Comparison of ENCODE assay signal across 8 mouse cellular contexts in the genomic region with DNA sequence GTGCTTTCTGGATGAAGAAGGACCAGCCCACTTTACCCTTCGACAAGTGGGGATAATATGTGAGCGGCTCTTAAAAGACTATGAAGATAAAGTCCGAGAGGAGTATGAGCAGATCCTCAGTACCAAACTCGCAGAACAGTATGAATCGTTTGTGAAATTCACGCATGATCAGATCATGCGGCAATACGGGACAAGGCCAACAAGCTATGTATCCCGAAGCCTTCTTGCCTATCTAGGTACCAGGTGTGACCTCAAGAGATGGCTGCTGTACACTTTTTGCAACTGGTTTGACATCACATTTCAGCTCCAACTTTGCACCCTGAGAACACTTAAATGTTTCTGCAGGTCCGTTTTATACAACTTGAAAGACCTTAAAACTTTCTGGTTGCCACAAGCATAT. TPM values are rescaled to one million over a fixed set of nuclear protein-coding genes. Genes with fewer than 3 reads are reported as not detected.
DNase-seq lines count a peak whose midpoint lies in the region; ATAC-seq and TF ChIP-seq lines count a peak whose summit lies in the region.
"Not testable (repeated sequence)": the region's sequence is repeated elsewhere in the genome, so short reads cannot be mapped to it uniquely, and the experiment has no call there.

No protein-coding gene starts in this region.

- not testable (repeated sequence) for TF ChIP-seq CTCF in kidney, postnatal 0 days (IDR thresholded peaks at IDR 0.05; ENCODE audit: low read depth)

- 14% methylated on average over 10 of the region's 10 CpGs for WGBS in embryonic facial prominence, embryonic 10.5 days
- WGBS in forebrain, embryonic 13.5 days, result 8% methylated on average over 10 of the region's 10 CpGs
- WGBS in heart, embryonic 15.5 days, result 15% methylated on average over 10 of the region's 10 CpGs
- 12% methylated on average over 10 of the region's 10 CpGs for WGBS in hindbrain, embryonic 16.5 days
- WGBS in kidney, postnatal 0 days, result 12% methylated on average over 10 of the region's 10 CpGs
- 16% methylated on average over 10 of the region's 10 CpGs for WGBS in liver, embryonic 13.5 days (ENCODE audit: insufficient replicate concordance)
- WGBS in midbrain, embryonic 14.5 days, result 15% methylated on average over 10 of the region's 10 CpGs
- WGBS in stomach, embryonic 14.5 days, result 12% methylated on average over 10 of the region's 10 CpGs

- H3K4me3 ChIP-seq in embryonic facial prominence, embryonic 10.5 days, result peak overlapping the region; percentile 56
- H3K4me3 ChIP-seq in forebrain, embryonic 13.5 days, result peak overlapping the region; percentile 35
- H3K4me3 ChIP-seq in heart, embryonic 15.5 days, result peak overlapping the region; percentile 48
- H3K4me3 ChIP-seq in hindbrain, embryonic 16.5 days (ENCODE audit: low read length), result peak overlapping the region; percentile 38; the same call in 1 of the 2 replicates
- H3K4me3 ChIP-seq in kidney, postnatal 0 days (replicated peaks; ENCODE audit: low read depth, low read length); midbrain, embryonic 14.5 days (replicated peaks; ENCODE audit: low read depth, low read length): not testable (repeated sequence)
- H3K4me3 ChIP-seq in liver, embryonic 13.5 days (replicated peaks), result peak overlapping the region; percentile 29; the same call in 1 of the 2 replicates
- peak overlapping the region; percentile 26; the same call in 1 of the 2 replicates for H3K4me3 ChIP-seq in stomach, embryonic 14.5 days (ENCODE audit: low read depth, low read length)

- not testable (repeated sequence) for ATAC-seq in forebrain, embryonic 13.5 days; heart, embryonic 15.5 days (replicated peaks; ENCODE audit: insufficient number of reproducible peaks, insufficient read depth, low FRiP score, low read depth); hindbrain, embryonic 16.5 days; kidney, postnatal 0 days (replicated peaks; ENCODE audit: low FRiP score, low read depth); liver, embryonic 13.5 days (ENCODE audit: low read depth); midbrain, embryonic 14.5 days (ENCODE audit: low FRiP score, low TSS enrichment); stomach, embryonic 14.5 days (ENCODE audit: insufficient number of reproducible peaks, insufficient read depth, low FRiP score, low read depth)

- H3K27ac ChIP-seq in embryonic facial prominence, embryonic 10.5 days (replicated peaks); forebrain, embryonic 13.5 days; heart, embryonic 15.5 days; hindbrain, embryonic 16.5 days (ENCODE audit: low read depth, low read length); kidney, postnatal 0 days; liver, embryonic 13.5 days; midbrain, embryonic 14.5 days (replicated peaks; ENCODE audit: low read depth, low read length); stomach, embryonic 14.5 days (ENCODE audit: low read length): not testable (repeated sequence)

- not testable (repeated sequence) for H3K36me3 ChIP-seq in embryonic facial prominence, embryonic 10.5 days (replicated peaks); forebrain, embryonic 13.5 days (ENCODE audit: poor library complexity, severe bottlenecking); heart, embryonic 15.5 days; hindbrain, embryonic 16.5 days (ENCODE audit: control insufficient read depth, insufficient read depth, low read length); kidney, postnatal 0 days (ENCODE audit: insufficient read depth, low read length); liver, embryonic 13.5 days; midbrain, embryonic 14.5 days (ENCODE audit: control insufficient read depth, insufficient read depth, low read length); stomach, embryonic 14.5 days (ENCODE audit: control insufficient read depth, insufficient read depth, low read length)

- DNase-seq in embryonic facial prominence, embryonic 10.5 days (ENCODE audit: low spot score); kidney, postnatal 0 days (ENCODE audit: low spot score); liver, embryonic 13.5 days; midbrain, embryonic 14.5 days: not testable (repeated sequence)

- not testable (repeated sequence) for H3K9ac ChIP-seq in forebrain, embryonic 13.5 days; heart, embryonic 15.5 days; hindbrain, embryonic 16.5 days (ENCODE audit: low read depth, low read length); kidney, postnatal 0 days (ENCODE audit: low read depth, low read length); liver, embryonic 13.5 days; midbrain, embryonic 14.5 days (replicated peaks; ENCODE audit: low read length); stomach, embryonic 14.5 days (replicated peaks; ENCODE audit: low read depth, low read length)

- H3K27me3 ChIP-seq in embryonic facial prominence, embryonic 10.5 days (replicated peaks; ENCODE audit: low read depth, poor library complexity, severe bottlenecking), result peaks cover 57% of the 10 kb centered on the region
- peaks cover 36% of the 10 kb centered on the region for H3K27me3 ChIP-seq in forebrain, embryonic 13.5 days
- H3K27me3 ChIP-seq in heart, embryonic 15.5 days, result peaks cover 40% of the 10 kb centered on the region
- peaks cover 11% of the 10 kb centered on the region for H3K27me3 ChIP-seq in hindbrain, embryonic 16.5 days (replicated peaks; ENCODE audit: control insufficient read depth, insufficient read depth, low read length)
- not testable (repeated sequence) for H3K27me3 ChIP-seq in kidney, postnatal 0 days (ENCODE audit: insufficient read depth, low read length); midbrain, embryonic 14.5 days (ENCODE audit: control insufficient read depth, insufficient read depth, low read length); stomach, embryonic 14.5 days (ENCODE audit: control insufficient read depth, insufficient read depth, low read length)
- H3K27me3 ChIP-seq in liver, embryonic 13.5 days, result peaks cover 44% of the 10 kb centered on the region

- peak overlapping the region; percentile 63 for H3K4me2 ChIP-seq in forebrain, embryonic 13.5 days
- H3K4me2 ChIP-seq in heart, embryonic 15.5 days, result peak overlapping the region; percentile 75
- H3K4me2 ChIP-seq in hindbrain, embryonic 16.5 days (ENCODE audit: low read length), result peak overlapping the region; percentile 61
- H3K4me2 ChIP-seq in kidney, postnatal 0 days (ENCODE audit: low read length), result peak overlapping the region; percentile 57
- peak overlapping the region; percentile 41 for H3K4me2 ChIP-seq in liver, embryonic 13.5 days
- peak overlapping the region; percentile 52; the same call in 1 of the 2 replicates for H3K4me2 ChIP-seq in midbrain, embryonic 14.5 days (ENCODE audit: low read length)
- peak overlapping the region; percentile 49 for H3K4me2 ChIP-seq in stomach, embryonic 14.5 days (replicated peaks; ENCODE audit: low read depth, low read length)

- not testable (repeated sequence) for H3K9me3 ChIP-seq in embryonic facial prominence, embryonic 10.5 days; forebrain, embryonic 13.5 days (replicated peaks); heart, embryonic 15.5 days (replicated peaks); hindbrain, embryonic 16.5 days (ENCODE audit: control insufficient read depth, low read length); kidney, postnatal 0 days (replicated peaks; ENCODE audit: low read length); liver, embryonic 13.5 days (replicated peaks); midbrain, embryonic 14.5 days (ENCODE audit: control insufficient read depth, low read length); stomach, embryonic 14.5 days (ENCODE audit: control insufficient read depth, low read depth, low read length)

- not testable (repeated sequence) for H3K4me1 ChIP-seq in embryonic facial prominence, embryonic 10.5 days; forebrain, embryonic 13.5 days; heart, embryonic 15.5 days (replicated peaks); hindbrain, embryonic 16.5 days (ENCODE audit: control insufficient read depth, insufficient read depth, low read depth, low read length); kidney, postnatal 0 days (replicated peaks; ENCODE audit: insufficient read depth, low read length); liver, embryonic 13.5 days (replicated peaks); midbrain, embryonic 14.5 days (ENCODE audit: control insufficient read depth, insufficient read depth, low read length); stomach, embryonic 14.5 days (ENCODE audit: control insufficient read depth, insufficient read depth, low read length)

RNA-seq across cellular contexts. Expression of a gene that starts 10.6 kb away (rescaled TPM):
- polyA plus RNA-seq in embryonic facial prominence, embryonic 10.5 days (2016; fragmentation: Nextera tagmentation; extraction: Ambion mirVana), result not detected in 2 replicates
- polyA plus RNA-seq in forebrain, embryonic 13.5 days (2015; fragmentation: Nextera tagmentation; extraction: Ambion mirVana), result not detected in 2 replicates
- 0.36 TPM in 1 of 2 replicates, not detected in the other for polyA plus RNA-seq in heart, embryonic 15.5 days (2015; fragmentation: Nextera tagmentation; extraction: Ambion mirVana)
- polyA plus RNA-seq in hindbrain, embryonic 16.5 days (2015; fragmentation: Nextera tagmentation; extraction: Ambion mirVana), result not detected in 2 replicates
- not detected in 2 replicates for polyA plus RNA-seq in kidney, postnatal 0 days (2015; fragmentation: Nextera tagmentation; extraction: Ambion mirVana)
- polyA plus RNA-seq in liver, embryonic 13.5 days (2015; fragmentation: Nextera tagmentation; extraction: Ambion mirVana), result not detected in 2 replicates
- not detected in 2 replicates for polyA plus RNA-seq in midbrain, embryonic 14.5 days (2014; fragmentation: Nextera tagmentation; extraction: Ambion mirVana)
- polyA plus RNA-seq in stomach, embryonic 14.5 days (2014; fragmentation: Nextera tagmentation; extraction: Ambion mirVana), result not detected in 2 replicates

RNA-seq across cellular contexts. Expression of a gene that starts 11.1 kb away (rescaled TPM):
- polyA plus RNA-seq in embryonic facial prominence, embryonic 10.5 days (2016; fragmentation: Nextera tagmentation; extraction: Ambion mirVana), result 0.11 TPM in 1 of 2 replicates, not detected in the other
- polyA plus RNA-seq in forebrain, embryonic 13.5 days (2015; fragmentation: Nextera tagmentation; extraction: Ambion mirVana), result not detected in 2 replicates
- polyA plus RNA-seq in heart, embryonic 15.5 days (2015; fragmentation: Nextera tagmentation; extraction: Ambion mirVana), result 0.84 and 1.8 TPM in 2 replicates
- not detected in 2 replicates for polyA plus RNA-seq in hindbrain, embryonic 16.5 days (2015; fragmentation: Nextera tagmentation; extraction: Ambion mirVana)
- not detected in 2 replicates for polyA plus RNA-seq in kidney, postnatal 0 days (2015; fragmentation: Nextera tagmentation; extraction: Ambion mirVana)
- polyA plus RNA-seq in liver, embryonic 13.5 days (2015; fragmentation: Nextera tagmentation; extraction: Ambion mirVana), result not detected in 2 replicates
- not detected in 2 replicates for polyA plus RNA-seq in midbrain, embryonic 14.5 days (2014; fragmentation: Nextera tagmentation; extraction: Ambion mirVana)
- 2.0 and 3.0 TPM in 2 replicates for polyA plus RNA-seq in stomach, embryonic 14.5 days (2014; fragmentation: Nextera tagmentation; extraction: Ambion mirVana)

RNA-seq across cellular contexts. Expression of a gene that starts 50.2 kb away (rescaled TPM):
- not detected in 2 replicates for polyA plus RNA-seq in embryonic facial prominence, embryonic 10.5 days (2016; fragmentation: Nextera tagmentation; extraction: Ambion mirVana)
- not detected in 2 replicates for polyA plus RNA-seq in forebrain, embryonic 13.5 days (2015; fragmentation: Nextera tagmentation; extraction: Ambion mirVana)
- polyA plus RNA-seq in heart, embryonic 15.5 days (2015; fragmentation: Nextera tagmentation; extraction: Ambion mirVana), result not detected in 2 replicates
- polyA plus RNA-seq in hindbrain, embryonic 16.5 days (2015; fragmentation: Nextera tagmentation; extraction: Ambion mirVana), result not detected in 2 replicates
- not detected in 2 replicates for polyA plus RNA-seq in kidney, postnatal 0 days (2015; fragmentation: Nextera tagmentation; extraction: Ambion mirVana)
- polyA plus RNA-seq in liver, embryonic 13.5 days (2015; fragmentation: Nextera tagmentation; extraction: Ambion mirVana), result not detected in 2 replicates
- polyA plus RNA-seq in midbrain, embryonic 14.5 days (2014; fragmentation: Nextera tagmentation; extraction: Ambion mirVana), result not detected in 2 replicates
- not detected in 2 replicates for polyA plus RNA-seq in stomach, embryonic 14.5 days (2014; fragmentation: Nextera tagmentation; extraction: Ambion mirVana)

RNA-seq across cellular contexts. Expression of a gene that starts 58.0 kb away (rescaled TPM):
- polyA plus RNA-seq in embryonic facial prominence, embryonic 10.5 days (2016; fragmentation: Nextera tagmentation; extraction: Ambion mirVana), result not detected in 2 replicates
- polyA plus RNA-seq in forebrain, embryonic 13.5 days (2015; fragmentation: Nextera tagmentation; extraction: Ambion mirVana), result not detected in 2 replicates
- not detected in 2 replicates for polyA plus RNA-seq in heart, embryonic 15.5 days (2015; fragmentation: Nextera tagmentation; extraction: Ambion mirVana)
- not detected in 2 replicates for polyA plus RNA-seq in hindbrain, embryonic 16.5 days (2015; fragmentation: Nextera tagmentation; extraction: Ambion mirVana)
- polyA plus RNA-seq in kidney, postnatal 0 days (2015; fragmentation: Nextera tagmentation; extraction: Ambion mirVana), result not detected in 2 replicates
- polyA plus RNA-seq in liver, embryonic 13.5 days (2015; fragmentation: Nextera tagmentation; extraction: Ambion mirVana), result not detected in 2 replicates
- not detected in 2 replicates for polyA plus RNA-seq in midbrain, embryonic 14.5 days (2014; fragmentation: Nextera tagmentation; extraction: Ambion mirVana)
- not detected in 2 replicates for polyA plus RNA-seq in stomach, embryonic 14.5 days (2014; fragmentation: Nextera tagmentation; extraction: Ambion mirVana)
